Mouse (Mus musculus): ENCODE measurements at regions not wholly inside any gene's neighbourhood (a gene's known extent, or its start where the extent isn't known, plus 50 kb on each side); places are given as distances from the start of the nearest gene placed in this dataset.

DNA sequence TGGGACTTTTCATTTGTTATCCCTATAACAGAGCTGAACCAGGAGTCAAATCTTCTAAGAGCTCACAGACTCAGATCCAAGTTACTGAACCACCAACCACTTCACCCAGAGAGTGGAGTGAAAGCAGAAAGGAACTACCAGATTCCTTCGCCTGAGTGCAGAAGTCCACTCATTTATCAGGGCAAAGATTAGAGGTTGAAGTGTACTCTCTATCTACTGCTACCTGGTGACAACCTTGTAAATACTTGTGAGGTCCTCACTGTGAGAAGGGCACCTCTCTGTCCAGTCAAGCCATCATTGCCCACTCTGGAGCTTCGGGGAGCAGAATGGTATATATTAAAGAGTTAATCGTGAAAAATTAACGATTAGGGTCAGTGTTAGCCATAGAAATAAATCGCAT, 87.4 kb upstream of the Shisa3 start:
- TF ChIP-seq CTCF (IDR thresholded peaks at IDR 0.05; ENCODE audit: low read depth) = no peak
- TF ChIP-seq EP300 (IDR thresholded peaks at IDR 0.05; ENCODE audit: low read depth) = no peak

Data from liver, postnatal 0 days (tissue).